Mouse (Mus musculus) spleen, adult 18-20 months (tissue): ENCODE measurements around the gene Klhdc9.
A peak's percentile ranks its signal among the peaks of the same experiment; 100 is the strongest.
"Not testable (repeated sequence)": the region's sequence is repeated elsewhere in the genome, so short reads cannot be mapped to it uniquely, and the experiment has no call there.

ENCODE experiments used
- DNase-seq, 2 experiments: peaks; one replicate each; pipeline ENCODE4 v3.0.0; 2022; ENCODE audit warnings: mixed read lengths in 2 of 2

The Klhdc9 gene

GRCm38 (mm10) chr1:171355812-171356340 lies 4.7 kb downstream of the Klhdc9 start:
- peak in 1 of 2 experiments; percentile 35 for DNase-seq

- DNase-seq: no peak
Measured at GRCm38 (mm10) chr1:171349210-171349609, 11.4 kb downstream of the Klhdc9 start.

GRCm38 (mm10) chr1:171348665-171349064 lies 11.9 kb downstream of the Klhdc9 start:
- DNase-seq: no peak

GRCm38 (mm10) chr1:171346095-171346450 lies 14.5 kb downstream of the Klhdc9 start:
- no peak for DNase-seq

- DNase-seq: peak; percentile 79 to 87
Measured at GRCm38 (mm10) chr1:171345225-171346094, 15.1 kb downstream of the Klhdc9 start, which contains the start of the genes Nit1 and Pfdn2. Nit1 (minus strand) TSS chr1:171345646. Pfdn2 (plus strand) TSS chr1:171345670.

GRCm38 (mm10) chr1:171344715-171345114 lies 15.9 kb downstream of the Klhdc9 start:
- no peak for DNase-seq

GRCm38 (mm10) chr1:171343922-171344677 lies 16.5 kb downstream of the Klhdc9 start:
- no peak for DNase-seq

GRCm38 (mm10) chr1:171342262-171343207 lies 18.1 kb downstream of the Klhdc9 start:
- no peak for DNase-seq

- DNase-seq: no peak
Measured at GRCm38 (mm10) chr1:171330216-171330560, 30.4 kb downstream of the Klhdc9 start.

- peak in 1 of 2 experiments; percentile 23 for DNase-seq
Measured at GRCm38 (mm10) chr1:171329433-171330215, 31.0 kb downstream of the Klhdc9 start.

- peak; percentile 84 to 85 for DNase-seq
Measured at GRCm38 (mm10) chr1:171328839-171329432, 31.7 kb downstream of the Klhdc9 start, which contains the start of gene Dedd. Dedd (plus strand) TSS chr1:171329145.

- no peak for DNase-seq
Measured at GRCm38 (mm10) chr1:171328244-171328643, 32.4 kb downstream of the Klhdc9 start.

GRCm38 (mm10) chr1:171326588-171326987 lies 34.0 kb downstream of the Klhdc9 start:
- not testable (repeated sequence) for DNase-seq

- DNase-seq: no peak
Measured at GRCm38 (mm10) chr1:171325571-171325970, 35.0 kb downstream of the Klhdc9 start.

GRCm38 (mm10) chr1:171322012-171322411 lies 38.6 kb downstream of the Klhdc9 start:
- no peak for DNase-seq

GRCm38 (mm10) chr1:171321415-171321814 lies 39.2 kb downstream of the Klhdc9 start:
- DNase-seq: no peak

- DNase-seq: no peak
Measured at GRCm38 (mm10) chr1:171320151-171320550, 40.4 kb downstream of the Klhdc9 start.

GRCm38 (mm10) chr1:171319748-171320147 lies 40.9 kb downstream of the Klhdc9 start:
- DNase-seq: no peak

GRCm38 (mm10) chr1:171309321-171309720 lies 51.3 kb downstream of the Klhdc9 start:
- no peak for DNase-seq
